Mouse (Mus musculus) forebrain, embryonic 13.5 days (tissue): Measurements from ENCODE around the gene Otos. TPM values are rescaled to one million over a fixed set of nuclear protein-coding genes. Genes with fewer than 3 reads are reported as not detected.

Experiments used
- polyA plus RNA-seq: library from polyadenylated mRNA; unstranded; fragments of >200 nt; fragmentation: Nextera tagmentation; extraction: Ambion mirVana; gene quantifications from 2 replicates; pipeline ENCODE4 v1.2.1, GENCODE M21; 2015

Gene Otos
- polyA plus RNA-seq, 1 experiment from 2014 or later: 0.10 TPM

Other genes starting within 250 kb of the Otos start
- gene Ndufa10, start 175.0 kb downstream of the Otos start, polyA plus RNA-seq: 262 and 301 TPM in 2 replicates
- gene Olfr1416, start 163.7 kb downstream of the Otos start, polyA plus RNA-seq: not detected in 2 replicates
- not detected in 2 replicates for gene Olfr1415, start 152.7 kb downstream of the Otos start, polyA plus RNA-seq
- gene Olfr1414, start 130.2 kb downstream of the Otos start, polyA plus RNA-seq: not detected in 2 replicates
- gene Olfr1413, start 77.5 kb downstream of the Otos start, polyA plus RNA-seq: not detected in 2 replicates
- not detected in 2 replicates for gene Olfr1412, start 63.1 kb downstream of the Otos start, polyA plus RNA-seq
- not detected in 2 replicates for gene Olfr1411, start 54.4 kb downstream of the Otos start, polyA plus RNA-seq
- not detected in 2 replicates for gene Olfr1410, start 43.1 kb downstream of the Otos start, polyA plus RNA-seq
- not detected in 2 replicates for gene Olfr12, start 31.1 kb downstream of the Otos start, polyA plus RNA-seq
- gene Cops9, start 6.9 kb downstream of the Otos start, polyA plus RNA-seq: 542 and 587 TPM in 2 replicates
- gene Gpc1, start 182.8 kb upstream of the Otos start, polyA plus RNA-seq: 115 and 117 TPM in 2 replicates